Mouse (Mus musculus): Measurements from ENCODE around the gene Ccdc126.

The Ccdc126 gene

DNA sequence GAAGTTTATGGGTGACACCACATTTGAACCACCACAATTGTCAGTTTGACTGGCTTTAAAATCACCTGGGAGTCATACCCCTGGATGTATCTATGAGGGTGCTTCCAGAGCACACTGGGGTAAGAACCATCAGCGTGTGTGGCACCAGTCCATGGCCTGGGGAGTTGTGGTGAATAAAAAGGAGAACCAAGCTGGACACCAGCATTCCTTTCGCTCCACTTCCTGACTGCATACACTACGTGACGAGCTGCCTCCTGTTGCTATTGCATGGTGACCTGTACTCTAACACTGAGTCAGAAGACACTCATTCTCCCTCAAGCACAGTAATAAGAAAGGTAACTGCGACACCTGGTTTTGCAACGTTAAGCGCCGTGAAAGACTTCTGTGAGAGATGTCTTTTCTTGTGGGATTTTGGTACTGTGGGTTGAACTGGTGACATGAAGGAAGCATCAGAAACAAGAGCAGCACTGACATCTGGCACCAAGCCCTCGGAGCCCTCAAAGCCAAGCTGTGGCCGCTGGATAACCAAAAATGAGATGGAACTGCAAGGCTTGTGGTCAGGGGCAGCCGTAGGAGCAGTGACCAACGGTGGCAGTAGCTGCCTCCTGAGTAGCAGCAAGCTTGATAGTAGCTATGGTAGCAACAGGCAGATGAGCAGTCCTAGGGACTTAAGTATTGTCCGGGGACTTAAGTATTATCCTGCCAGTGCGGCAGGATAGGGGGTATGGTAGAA is 24.8 kb downstream of the Ccdc126 start:
- DNase-seq (ENCODE audit: low read depth, low spot score): no peak

GRCm38 (mm10) chr6:49349826-49350225 is 30.8 kb downstream of the Ccdc126 start:
- no peak for DNase-seq (ENCODE audit: low read depth, low spot score)

GRCm38 (mm10) chr6:49354613-49355012 is 35.5 kb downstream of the Ccdc126 start:
- DNase-seq (ENCODE audit: low read depth, low spot score): no peak

GRCm38 (mm10) chr6:49355171-49355570 is 36.1 kb downstream of the Ccdc126 start:
- DNase-seq (ENCODE audit: low read depth, low spot score): no peak

DNA sequence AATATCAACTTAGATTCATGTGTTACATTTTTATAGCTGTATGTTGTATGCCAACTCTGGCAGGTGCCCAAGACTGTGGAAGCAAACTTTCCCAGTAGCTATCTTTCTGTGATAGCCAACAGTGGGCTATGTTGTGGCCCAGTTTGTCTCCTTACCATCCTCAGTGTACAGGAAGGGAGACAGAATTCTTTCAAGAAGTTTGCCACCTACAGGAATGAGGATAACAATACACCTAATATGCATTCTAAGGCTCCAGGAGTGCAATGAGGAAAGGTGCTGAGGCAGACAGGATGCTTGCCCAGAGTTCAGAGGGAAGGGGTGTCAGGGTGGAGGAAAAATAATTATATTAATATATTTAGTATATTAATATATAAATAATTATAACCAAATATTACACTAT is 41.3 kb downstream of the Ccdc126 start:
- DNase-seq (ENCODE audit: low read depth, low spot score): no peak

- peak; percentile 91 for DNase-seq (ENCODE audit: low read depth, low spot score)
Measured at GRCm38 (mm10) chr6:49367159-49368054, 48.3 kb downstream of the Ccdc126 start, which contains the start of gene Fam221a. Gene Fam221a, plus strand, starts transcription at chr6:49367739.

- no peak for DNase-seq (ENCODE audit: low read depth, low spot score)
Measured at GRCm38 (mm10) chr6:49368212-49368611, 49.1 kb downstream of the Ccdc126 start.

GRCm38 (mm10) chr6:49372705-49373104 is 53.6 kb downstream of the Ccdc126 start:
- DNase-seq (ENCODE audit: low read depth, low spot score): no peak

- no peak for DNase-seq (ENCODE audit: low read depth, low spot score)
Measured at GRCm38 (mm10) chr6:49373943-49374342, 54.9 kb downstream of the Ccdc126 start.

DNA sequence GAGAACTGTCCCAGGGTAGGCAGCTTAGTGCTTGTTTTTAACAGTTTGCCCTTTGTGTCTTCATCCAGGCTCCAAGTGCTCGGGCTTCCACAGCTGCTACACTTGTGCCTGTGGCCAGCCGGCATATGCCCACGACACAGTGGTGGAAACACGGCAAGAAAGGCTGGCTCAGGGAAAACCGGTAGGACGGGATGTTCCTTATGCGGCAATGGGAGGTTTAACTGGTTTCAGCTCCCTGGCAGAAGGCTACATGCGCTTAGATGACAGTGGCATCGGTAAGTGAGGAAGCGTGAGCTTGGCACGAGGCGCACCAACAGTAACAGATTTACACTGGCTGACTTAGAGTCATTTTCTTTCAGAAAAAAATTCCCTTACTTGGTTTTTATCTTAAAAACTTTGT is 59.3 kb downstream of the Ccdc126 start:
- no peak for DNase-seq (ENCODE audit: low read depth, low spot score)

All from retina, postnatal 7 days (tissue).